Mouse (Mus musculus): ENCODE measurements around the gene Pfdn2.

Gene Pfdn2

DNA sequence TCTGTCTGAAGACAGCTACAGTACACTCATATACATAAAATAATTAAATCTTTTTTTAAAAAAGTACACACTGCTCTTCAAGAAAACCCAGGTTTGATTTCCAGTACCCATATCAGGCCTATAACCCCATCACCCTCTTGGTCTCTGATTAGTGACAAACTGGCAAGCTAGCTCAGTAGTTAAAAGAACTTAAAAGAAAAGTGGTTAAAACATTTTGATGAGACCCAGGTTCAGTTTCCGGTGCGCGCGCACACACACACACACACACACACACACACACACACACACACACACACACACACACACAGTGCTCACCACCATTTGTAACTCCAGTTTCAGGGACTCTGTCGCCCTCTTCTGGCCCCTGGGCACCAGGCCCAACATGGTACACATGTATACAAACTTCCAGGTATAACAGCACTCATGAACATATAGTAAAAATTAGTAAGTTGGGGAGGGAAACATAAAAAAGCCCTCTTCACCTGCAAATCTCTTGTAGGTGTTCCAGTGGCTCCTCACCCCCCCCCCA, 10.4 kb downstream of the Pfdn2 start:
- no peak for DNase-seq (ENCODE audit: low spot score in 2 of 2)

GRCm38 (mm10) chr1:171356814-171357213, 11.3 kb downstream of the Pfdn2 start:
- no peak for DNase-seq (ENCODE audit: low spot score in 2 of 2)

DNA sequence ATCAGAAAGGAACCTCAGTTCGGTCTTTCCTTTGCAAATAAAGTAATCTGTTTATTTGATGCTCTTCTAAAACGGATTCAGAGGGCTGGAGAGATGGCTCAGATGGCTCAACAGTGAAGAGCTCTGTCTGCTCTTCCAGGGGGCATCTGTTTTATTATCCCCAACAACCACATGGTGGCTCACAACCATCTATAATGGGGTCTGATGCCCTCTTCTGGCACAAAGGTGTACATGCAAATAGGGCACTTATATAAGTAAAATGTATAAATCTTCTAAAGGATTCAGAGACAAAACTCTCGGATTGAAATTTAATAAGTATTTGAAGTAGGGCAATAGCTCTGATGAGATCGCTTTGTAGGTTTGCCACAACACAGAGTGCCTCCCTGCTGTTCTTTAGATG, 13.0 kb downstream of the Pfdn2 start:
- no peak for DNase-seq (ENCODE audit: low spot score in 2 of 2)

DNA sequence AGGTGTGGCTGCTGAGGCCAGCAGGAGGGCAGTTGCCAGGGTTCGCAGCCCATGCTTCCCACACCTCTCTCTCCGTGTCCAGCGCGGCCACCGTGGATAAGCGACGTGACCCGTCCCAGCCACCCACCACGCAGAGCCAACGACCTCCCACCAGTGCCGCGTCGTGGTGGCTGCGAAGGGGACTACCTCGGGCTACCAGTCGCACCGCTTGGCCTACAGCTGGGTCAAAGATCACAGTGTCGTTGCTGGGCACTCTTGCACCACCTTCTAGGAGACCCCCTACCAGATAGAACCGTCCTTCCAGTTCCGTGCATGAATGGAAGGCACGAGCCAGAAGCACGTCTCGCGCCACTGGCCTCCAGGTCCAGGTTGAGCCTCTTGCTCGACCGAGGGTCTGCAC, 14.8 kb downstream of the Pfdn2 start:
- DNase-seq (ENCODE audit: low spot score in 2 of 2), result peak in 1 of 2 experiments; percentile 39

DNA sequence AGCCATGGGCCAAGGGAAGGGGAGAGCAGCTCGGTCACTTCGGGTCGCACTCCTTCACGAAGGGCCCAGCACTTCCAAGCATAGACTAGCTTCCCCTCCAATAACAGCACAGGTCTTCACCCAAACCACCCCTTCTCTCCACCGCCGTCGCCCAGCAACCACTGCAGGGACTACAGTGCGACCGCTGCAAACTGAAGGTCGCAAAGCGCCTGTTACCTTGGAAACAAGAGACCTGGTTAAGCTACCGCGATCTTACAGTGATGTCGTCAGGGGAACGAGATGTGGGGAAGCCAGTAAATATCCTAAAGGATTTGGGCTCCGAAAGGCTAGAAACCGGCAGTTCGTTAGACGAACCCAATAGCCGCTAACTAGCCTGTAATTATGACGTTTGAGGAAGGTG, 15.2 kb downstream of the Pfdn2 start, which contains the start of gene Klhdc9:
TSS of gene Klhdc9 (minus strand) at position 143 of the 400 bp plus-strand sequence.
- DNase-seq (ENCODE audit: low spot score in 2 of 2), result peak; percentile 69 to 85

GRCm38 (mm10) chr1:171361106-171362103, 15.9 kb downstream of the Pfdn2 start:
- peak in 1 of 2 experiments; percentile 71 for DNase-seq (ENCODE audit: low spot score in 2 of 2)

DNA sequence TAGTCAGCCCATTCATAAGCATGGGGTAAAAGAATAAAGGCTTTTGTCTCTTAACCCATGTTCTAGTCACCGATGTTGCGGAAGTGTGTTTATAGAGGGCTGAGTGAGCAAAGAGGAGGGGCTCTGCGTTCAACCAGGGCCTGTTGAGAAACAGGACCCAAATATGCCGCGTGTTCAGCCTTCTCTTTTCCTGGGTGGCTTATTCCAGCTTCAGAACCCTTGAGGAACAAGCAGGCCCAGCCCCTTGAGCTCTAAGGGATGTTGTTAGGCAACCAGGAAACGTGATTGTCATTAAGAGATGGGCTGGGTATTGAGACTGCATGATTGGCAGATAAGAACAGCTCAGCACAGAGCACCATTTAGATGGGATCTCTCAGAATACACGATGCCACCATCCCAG, 20.5 kb downstream of the Pfdn2 start:
- DNase-seq (ENCODE audit: low spot score in 2 of 2), result no peak

DNA sequence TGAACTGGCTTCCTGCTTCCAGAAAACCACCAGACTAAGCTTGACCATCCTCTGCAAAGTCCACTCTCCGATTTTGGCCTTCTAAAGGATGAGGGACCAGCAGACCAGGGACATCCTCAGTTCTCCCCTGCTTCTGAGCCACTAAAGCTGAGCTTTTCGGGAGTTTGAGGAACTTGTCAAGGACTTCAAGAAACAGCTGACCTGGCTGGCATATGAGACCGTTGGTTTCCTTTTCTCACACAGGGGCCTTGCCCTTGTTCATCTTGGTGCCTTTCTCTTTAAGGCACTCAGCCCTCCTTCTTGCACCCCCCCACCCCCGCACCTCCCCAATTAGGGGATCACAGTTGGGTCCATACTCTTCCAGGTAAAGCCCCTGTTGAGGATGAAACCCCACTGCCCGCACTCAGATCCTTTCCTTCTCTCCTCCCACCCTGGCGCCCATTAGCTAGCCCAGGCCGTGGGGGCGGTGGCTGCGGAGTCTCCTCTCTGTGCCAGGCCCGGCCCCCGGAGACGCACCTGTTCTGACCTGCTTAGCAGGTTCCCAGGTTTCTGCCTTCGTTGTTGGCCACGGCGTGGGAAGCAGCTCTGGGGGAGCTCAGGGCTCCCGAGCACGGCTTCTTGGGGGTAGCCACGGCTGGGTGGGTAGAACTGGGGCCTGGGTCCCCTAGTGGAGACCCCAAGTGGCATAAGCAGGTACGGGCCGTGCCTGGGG, 24.5 kb downstream of the Pfdn2 start, which contains the start of gene Nectin4:
TSS of gene Nectin4 (plus strand) at position 255 of the 712 bp plus-strand sequence.
- DNase-seq (ENCODE audit: low spot score in 2 of 2), result no peak

DNA sequence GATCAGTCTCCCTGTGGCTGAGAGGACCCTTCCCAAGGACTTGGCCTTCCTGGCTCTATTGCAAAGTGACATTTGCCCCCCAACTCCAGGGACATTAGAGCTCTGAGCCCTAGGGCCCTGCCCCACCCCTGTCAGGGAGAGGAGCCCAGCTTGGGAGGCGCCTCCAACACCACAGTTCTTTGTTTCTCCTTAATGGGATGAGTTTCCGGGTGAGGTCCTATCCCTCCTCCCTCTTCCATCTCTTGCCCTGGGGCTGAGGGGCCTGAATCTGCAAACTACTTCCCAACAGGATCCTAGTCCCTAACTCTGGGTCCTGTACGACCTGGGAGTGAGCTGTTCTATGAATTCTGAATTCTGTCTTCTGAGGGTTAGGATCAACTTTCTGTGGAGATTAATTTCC, 27.4 kb downstream of the Pfdn2 start:
- no peak for DNase-seq (ENCODE audit: low spot score in 2 of 2)

GRCm38 (mm10) chr1:171373946-171374345, 28.5 kb downstream of the Pfdn2 start:
- no peak for DNase-seq (ENCODE audit: low spot score in 2 of 2)

DNA sequence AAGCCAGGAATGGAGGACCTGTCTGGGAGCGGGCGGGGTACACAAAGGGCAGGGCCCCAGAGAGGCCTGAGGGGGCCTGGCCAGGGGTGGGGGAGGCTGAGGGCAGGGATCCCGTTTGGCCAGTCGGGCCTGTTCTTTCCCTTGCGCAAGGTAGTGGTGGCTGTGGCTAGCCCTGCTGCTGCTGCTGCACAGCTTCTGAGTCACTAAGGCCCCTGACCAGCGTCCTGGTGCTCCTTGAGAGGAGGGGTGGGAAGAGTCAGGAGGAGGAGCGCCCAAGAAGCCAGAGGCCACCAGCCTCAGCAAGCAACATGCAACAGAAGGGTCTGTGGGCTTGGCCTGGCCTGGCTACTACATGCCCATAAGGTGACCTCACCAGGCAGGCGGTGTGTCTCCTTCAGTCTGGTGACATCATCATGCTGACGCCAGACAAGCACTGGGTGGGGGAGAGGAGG, 30.2 kb downstream of the Pfdn2 start:
- no peak for DNase-seq (ENCODE audit: low spot score in 2 of 2)

DNA sequence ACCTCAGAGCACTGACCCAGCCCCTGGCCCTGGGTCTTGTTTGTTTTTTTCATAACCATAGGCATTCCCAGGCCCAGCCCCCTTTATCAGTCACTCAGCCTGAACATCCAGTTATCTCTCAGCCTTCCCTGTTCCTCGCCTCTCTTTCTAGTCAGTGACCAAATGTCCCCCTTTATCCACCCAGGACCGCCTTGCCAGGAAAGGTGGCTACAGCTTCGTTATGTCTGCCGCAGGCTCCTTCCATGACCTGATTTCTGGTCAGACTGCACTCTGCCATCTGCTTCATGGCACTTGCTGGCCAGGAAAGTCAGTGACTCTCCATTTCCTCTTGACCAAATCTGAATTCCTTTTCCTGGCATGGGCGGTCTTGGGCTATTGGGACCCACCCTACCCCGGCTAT, 32.8 kb downstream of the Pfdn2 start:
- no peak for DNase-seq (ENCODE audit: low spot score in 2 of 2)

GRCm38 (mm10) chr1:171379935-171380599, 34.6 kb downstream of the Pfdn2 start:
- peak; percentile 54 to 73 for DNase-seq (ENCODE audit: low spot score in 2 of 2)

- no peak for DNase-seq (ENCODE audit: low spot score in 2 of 2)
Observed at GRCm38 (mm10) chr1:171382096-171382620, 36.7 kb downstream of the Pfdn2 start.

DNA sequence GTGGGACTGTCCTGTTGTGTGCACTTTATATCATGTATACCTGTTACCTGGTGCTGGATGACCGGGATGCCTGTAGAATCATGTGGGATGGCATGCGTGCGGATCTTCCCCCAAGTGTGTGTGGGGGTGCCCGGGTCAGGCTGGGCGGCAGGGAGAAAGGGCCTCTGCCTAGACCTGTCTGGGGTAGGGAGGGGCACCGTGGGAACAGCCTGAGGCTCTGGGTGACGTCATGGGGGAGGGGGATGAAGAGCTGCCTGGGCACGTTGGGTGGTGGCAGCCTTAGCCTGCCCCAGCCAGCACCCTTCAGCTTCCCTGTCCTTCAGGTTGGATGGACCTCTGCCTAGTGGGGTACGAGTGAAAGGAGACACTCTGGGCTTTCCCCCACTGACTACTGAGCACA, 38.9 kb downstream of the Pfdn2 start:
- DNase-seq (ENCODE audit: low spot score in 2 of 2), result no peak

DNA sequence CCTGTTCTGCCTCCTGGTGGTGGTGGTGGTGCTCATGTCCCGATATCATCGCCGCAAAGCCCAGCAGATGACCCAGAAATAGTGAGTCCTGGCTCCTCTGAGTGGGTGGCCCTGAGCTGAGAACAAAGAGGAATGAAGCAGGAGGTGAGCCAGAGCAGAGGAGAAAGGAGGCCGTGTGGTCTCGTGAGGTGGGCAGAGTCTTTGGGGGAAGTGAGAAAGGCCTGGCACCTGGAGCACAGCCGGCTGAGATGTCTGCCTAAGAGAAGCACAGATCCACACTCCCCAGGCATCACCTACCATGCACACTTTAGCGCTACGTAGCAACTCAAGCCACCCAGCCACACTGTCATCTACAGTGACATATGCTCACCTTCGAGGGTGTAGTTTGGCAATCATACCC, 39.7 kb downstream of the Pfdn2 start:
- no peak for DNase-seq (ENCODE audit: low spot score in 2 of 2)

GRCm38 (mm10) chr1:171387099-171387498, 41.6 kb downstream of the Pfdn2 start:
- peak in 1 of 2 experiments; percentile 25 for DNase-seq (ENCODE audit: low spot score in 2 of 2)

- no peak for DNase-seq (ENCODE audit: low spot score in 2 of 2)
Observed at GRCm38 (mm10) chr1:171388376-171389102, 43.1 kb downstream of the Pfdn2 start, which contains the start of gene Arhgap30. TSS of gene Arhgap30 (plus strand) at chr1:171388954.

GRCm38 (mm10) chr1:171390101-171390500, 44.6 kb downstream of the Pfdn2 start:
- no peak for DNase-seq (ENCODE audit: low spot score in 2 of 2)

DNA sequence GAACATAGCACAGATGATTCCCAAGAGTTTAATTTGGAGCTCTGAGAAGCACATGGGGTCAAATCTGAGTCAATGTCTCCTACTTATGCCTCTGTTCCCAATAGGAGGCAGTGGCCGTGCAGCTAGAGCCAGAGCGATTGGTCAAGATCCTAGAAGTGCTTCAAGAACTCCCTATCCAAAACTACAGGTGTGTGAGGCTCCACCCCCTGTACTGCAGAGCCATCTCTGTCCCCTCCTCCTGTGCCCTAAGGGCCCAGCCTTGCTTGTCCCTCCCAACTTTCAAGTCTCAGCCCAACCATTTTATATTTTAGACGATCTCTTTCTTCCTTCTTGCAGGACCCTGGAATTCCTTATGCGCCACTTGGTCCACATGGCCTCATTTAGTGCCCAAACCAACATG, 56.4 kb downstream of the Pfdn2 start:
- DNase-seq (ENCODE audit: low spot score in 2 of 2), result no peak

DNA sequence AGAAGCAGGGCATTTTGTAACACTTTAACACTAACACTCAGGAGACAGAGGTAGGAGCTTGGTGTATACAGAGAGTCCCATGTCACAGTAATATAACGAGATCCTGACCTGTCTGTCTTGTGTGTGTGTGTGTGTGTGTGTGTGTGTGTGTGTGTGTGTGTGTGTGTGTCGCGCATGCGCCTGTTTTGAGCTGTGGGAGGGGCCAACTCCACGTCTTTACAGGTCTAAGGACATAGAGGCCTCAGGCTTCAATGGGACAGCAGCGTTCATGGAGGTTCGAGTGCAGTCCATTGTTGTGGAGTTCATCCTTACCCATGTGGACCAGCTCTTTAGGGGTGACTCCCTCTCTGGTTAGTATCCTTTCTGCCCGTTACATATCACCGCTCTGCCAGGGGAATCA, 57.5 kb downstream of the Pfdn2 start:
- DNase-seq (ENCODE audit: low spot score in 2 of 2), result no peak

Measured in cerebellum, postnatal 4 days (tissue).